Mouse (Mus musculus): ENCODE measurements around the gene Tceal1. TPM values are rescaled to one million over a fixed set of nuclear protein-coding genes. Genes with fewer than 3 reads are reported as not detected.
A peak's percentile ranks its signal among the peaks of the same experiment; 100 is the strongest.
"Not testable (repeated sequence)": the region's sequence is repeated elsewhere in the genome, so short reads cannot be mapped to it uniquely, and the experiment has no call there.

Tceal1 gene
- 1 to 10 TPM; 6.4 to 6.9 TPM for total RNA-seq (2021)
- long read RNA-seq, experiment 1, transcript Tceal1-201 (2 exons, 2,803 nt) = major isoform, 19 of 21 reads
- long read RNA-seq, experiment 1, partial matches to known transcripts = 0 of 21 reads
- long read RNA-seq, experiment 1, other reads (novel, unspliced or antisense) = 2 of 21 reads
- long read RNA-seq, experiment 2, transcript Tceal1-201 (2 exons, 2,803 nt) = major isoform, 13 of 13 reads
- long read RNA-seq, experiment 2, partial matches to known transcripts = 0 of 13 reads
- long read RNA-seq, experiment 2, other reads (novel, unspliced or antisense) = 0 of 13 reads

DNA sequence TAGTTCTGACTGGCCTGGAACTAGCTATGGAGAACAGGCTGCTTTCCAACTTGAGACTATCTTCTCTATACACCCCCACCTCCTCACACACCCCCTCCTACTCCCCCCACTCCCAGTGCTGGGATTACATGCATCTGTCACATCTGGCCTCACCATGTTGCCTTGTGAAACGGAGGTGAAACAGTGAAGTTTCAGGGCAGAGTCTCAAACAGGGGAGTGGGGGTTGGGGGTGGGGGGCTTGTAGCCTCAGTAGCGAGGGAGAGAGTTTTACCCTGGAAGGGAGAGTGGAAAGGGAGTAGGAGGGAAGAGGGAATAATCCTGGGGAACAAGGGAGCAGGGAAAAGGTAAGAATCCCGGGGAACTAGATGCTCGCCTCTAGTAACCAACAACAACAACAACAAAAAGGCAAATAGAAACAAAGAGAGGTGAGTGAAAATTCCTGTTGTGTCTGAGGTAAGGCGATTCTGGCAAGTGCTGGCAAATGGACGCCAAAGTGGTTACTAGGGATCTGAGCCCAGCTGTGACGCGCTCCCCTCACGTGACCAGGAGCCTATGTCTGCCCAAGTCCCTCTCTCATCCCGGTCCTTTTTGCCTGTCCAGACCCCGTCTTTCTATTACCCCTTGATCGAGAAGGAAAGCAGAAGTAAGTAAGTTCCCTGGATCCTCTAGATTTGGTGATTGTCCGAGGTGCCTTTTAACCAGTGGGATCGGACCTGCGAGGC, at the start of gene Tceal1:
TSS of gene Tceal1 (plus strand) at position 537 of the 722 bp plus-strand sequence.
- peak; percentile 76 for DNase-seq

GRCm38 (mm10) chrX:136666281-136666706, 41.5 kb upstream of the Tceal1 start:
- peak; percentile 29 for DNase-seq

GRCm38 (mm10) chrX:136666762-136667464, 40.9 kb upstream of the Tceal1 start:
- peak; percentile 35 for DNase-seq

GRCm38 (mm10) chrX:136668794-136669193, 39.0 kb upstream of the Tceal1 start:
- no peak for DNase-seq

GRCm38 (mm10) chrX:136680989-136681388, 26.8 kb upstream of the Tceal1 start:
- DNase-seq = no peak

GRCm38 (mm10) chrX:136691606-136692293, 16.0 kb upstream of the Tceal1 start:
- DNase-seq = not testable (repeated sequence)

- DNase-seq = no peak
These were observed 15.5 kb upstream of the Tceal1 start for GRCm38 (mm10) chrX:136692294-136692675.

- no peak for DNase-seq
These were observed 14.6 kb upstream of the Tceal1 start for GRCm38 (mm10) chrX:136693196-136693595.

DNA sequence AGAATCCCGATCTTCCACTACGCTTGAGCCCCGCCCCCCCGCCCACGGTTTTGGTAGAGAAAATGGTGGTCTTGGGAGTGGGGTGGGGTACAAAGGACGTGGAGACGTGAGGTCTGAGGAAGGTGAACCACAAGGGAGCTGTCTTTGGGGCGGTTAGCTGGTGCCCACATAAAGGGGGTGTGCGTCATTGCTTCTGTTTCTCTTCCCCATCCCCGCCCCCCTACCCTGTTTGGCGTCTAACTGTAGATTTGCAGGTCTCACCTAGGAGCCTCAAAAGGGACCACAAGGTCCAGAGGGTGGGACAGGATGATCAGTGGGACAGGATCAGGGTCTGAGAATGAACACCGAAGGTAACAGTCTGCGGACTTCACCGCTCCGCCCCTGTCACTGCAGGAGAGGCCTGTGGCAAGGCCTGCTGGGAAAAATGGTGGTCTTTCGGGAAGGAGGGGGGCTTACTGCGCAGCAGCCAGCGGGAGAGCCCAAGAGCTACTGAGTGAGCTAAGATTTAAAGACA, 443 bp downstream of the Tceal1 start:
- DNase-seq = peak; percentile 56

DNA sequence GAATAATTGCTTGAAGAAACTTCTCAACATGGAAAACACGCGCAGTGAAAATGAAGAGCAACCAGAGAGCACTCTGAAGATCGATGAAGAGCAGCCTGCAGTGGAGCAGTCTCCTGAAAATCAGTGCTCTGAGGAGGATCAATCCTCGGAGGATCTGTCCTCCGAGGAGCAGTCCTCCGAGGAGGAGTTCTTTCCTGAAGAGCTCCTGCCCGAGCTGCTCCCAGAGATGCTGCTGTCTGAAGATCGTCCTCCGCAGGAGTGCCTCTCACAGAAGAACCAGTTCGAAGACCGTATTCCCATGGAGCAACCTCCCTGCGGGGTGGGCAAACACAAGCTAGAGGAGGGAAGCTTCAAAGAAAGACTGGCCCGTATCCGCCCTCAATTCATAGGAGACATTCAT, 1.0 kb downstream of the Tceal1 start:
- DNase-seq = peak; percentile 2

DNA sequence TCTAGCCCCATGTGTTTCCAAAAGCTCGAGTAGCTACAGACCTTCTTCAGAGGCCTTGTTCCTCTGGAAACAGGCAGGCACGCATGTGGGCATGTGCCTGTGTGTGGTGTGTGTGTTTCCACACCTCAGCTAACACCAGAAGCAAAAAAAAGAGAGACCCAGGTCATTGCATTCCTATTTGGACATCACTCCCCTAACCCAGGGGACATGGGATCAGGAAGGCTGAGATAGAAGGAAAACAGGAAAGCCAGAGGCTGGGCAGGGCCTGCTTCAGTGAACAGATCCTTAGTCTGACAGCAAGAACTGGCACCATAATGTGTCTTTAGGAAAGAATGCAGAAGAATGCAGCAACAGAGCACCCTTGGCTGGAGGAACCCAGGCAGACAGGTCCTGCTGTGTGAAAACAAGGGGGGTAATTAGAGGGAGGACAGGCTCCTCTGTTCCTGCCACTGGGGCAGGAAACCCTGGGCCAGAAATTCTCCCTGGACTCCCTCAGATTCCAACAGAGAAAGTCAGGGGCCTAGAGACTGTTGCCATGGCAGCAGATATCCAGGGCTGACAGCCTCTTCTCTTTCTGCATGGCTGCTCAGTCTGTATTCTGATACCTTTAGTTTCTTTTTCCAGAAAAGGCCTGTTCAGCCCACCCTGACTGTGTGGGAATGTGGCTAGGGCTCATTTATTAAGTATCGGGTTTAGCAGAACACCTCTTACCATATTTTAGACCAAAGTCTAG, 7.1 kb downstream of the Tceal1 start:
- not testable (repeated sequence) for DNase-seq

DNA sequence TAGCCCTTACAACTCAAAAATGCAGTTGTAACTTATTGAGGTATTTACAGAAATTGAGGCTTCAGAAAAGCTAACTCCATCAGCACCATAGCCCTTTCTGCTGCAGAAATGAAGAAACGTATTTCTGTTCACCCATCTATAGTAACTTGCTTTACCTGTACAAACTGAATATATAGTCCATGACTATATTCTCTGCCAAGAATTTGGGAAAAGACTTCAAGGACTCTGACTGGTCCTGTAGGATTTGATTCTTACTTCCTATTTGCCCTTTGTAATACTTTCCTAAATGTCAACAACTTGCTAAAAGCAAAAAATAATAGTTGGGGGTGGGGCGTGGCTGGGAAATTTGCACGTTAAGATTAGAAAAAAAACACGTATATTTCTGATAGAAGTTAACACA, 24.2 kb downstream of the Tceal1 start:
- no peak for DNase-seq

DNA sequence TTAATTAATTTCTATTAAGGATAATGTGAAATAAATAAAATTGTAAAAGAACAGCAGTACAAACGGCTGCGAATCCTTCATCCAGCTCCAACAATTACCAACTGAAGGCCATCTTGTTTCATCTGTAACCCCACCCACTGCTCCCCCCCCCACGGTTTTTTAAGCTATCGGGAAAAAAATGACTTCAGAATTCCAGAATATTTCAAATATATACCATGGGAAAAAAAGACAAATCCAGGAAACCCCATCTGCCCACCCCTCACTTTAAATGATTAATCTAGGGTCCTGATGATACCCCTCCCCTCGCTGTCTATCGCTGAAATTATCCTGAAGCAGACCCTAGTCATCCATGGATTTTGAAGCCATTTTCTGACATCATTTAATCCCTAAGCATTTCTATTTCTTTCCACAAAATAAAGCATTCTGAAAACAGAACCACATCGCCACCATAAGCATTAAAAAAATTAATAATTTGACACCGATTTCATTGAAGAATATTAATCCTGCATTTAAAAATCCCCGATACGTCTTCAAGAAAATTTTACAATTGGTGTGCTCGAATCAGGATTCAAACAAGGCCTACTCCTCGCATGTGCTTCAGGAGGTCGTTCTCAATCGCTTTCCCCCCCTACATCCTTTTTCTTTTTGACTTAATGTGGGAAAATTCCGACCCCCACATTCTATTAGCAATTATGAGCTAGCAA, 32.5 kb downstream of the Tceal1 start:
- no peak for DNase-seq

GRCm38 (mm10) chrX:136740791-136741650, 33.2 kb downstream of the Tceal1 start:
- DNase-seq = peak; percentile 89

- peak; percentile 88 for DNase-seq
These were observed 33.9 kb downstream of the Tceal1 start for GRCm38 (mm10) chrX:136741651-136742201.

DNA sequence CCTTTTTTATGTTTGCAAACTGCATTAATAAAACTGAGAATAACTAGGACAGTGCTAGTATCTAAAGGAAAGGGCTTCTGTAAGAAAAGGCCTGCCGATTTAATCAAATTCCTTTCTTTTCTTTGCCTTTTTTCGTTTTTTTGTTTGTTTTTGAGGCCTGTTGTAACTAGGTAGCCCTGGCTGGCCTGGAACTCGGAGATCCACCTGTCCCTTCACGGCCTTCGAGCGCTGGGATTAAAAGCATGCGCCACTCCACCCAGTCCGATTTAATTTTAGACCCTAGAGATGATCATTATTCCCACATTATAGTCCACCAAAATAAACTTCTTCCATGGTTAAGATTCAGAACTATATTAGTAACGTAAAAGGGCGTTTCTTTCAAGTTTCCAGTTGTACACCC, 34.5 kb downstream of the Tceal1 start:
- DNase-seq = peak; percentile 17

- peak; percentile 64 for DNase-seq
These were observed 34.9 kb downstream of the Tceal1 start for GRCm38 (mm10) chrX:136742661-136743103.

GRCm38 (mm10) chrX:136743459-136743858, 35.7 kb downstream of the Tceal1 start, which contains the start of gene Morf4l2:
Gene Morf4l2 (minus strand): TSS chrX:136743690.
- no peak for DNase-seq

DNA sequence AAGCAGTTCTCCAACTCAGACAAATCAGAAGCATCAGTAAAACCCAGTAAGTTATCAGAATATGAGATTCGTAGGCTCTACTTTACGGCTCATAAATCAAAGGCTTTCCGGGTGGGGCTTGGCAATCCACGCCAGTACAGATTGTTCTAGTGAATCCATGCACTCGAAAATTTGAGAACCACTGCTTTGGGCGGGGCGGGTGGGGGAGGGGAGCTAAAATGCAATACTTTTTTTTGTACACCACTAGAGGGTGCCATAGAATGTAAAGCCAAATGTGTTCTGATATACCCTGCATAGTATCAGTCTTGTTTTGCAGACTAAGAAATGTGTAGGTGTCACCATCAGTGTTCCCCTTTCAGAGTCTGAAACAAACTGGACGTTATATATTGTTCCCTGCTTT, 36.9 kb downstream of the Tceal1 start:
- no peak for DNase-seq

All from adrenal gland, postnatal 10 days (tissue).